Mouse (Mus musculus) embryonic fibroblast, embryonic 13.5 days (primary cell): ENCODE results near the gene Rpl12.

ENCODE experiments used
- CTCF ChIP-seq: IDR thresholded peaks from 2 replicates; pipeline ENCODE4 v1.5.1; 2011; ENCODE audit warnings: mild to moderate bottlenecking, control low read depth, low read length, moderate library complexity, borderline replicate concordance; ENCODE audit not compliant: insufficient read depth
- POLR2A ChIP-seq: IDR thresholded peaks from 2 replicates; pipeline ENCODE4 v1.6.1; 2011; ENCODE audit warnings: low read depth, mild to moderate bottlenecking, control low read depth, low read length, moderate library complexity

DNA sequence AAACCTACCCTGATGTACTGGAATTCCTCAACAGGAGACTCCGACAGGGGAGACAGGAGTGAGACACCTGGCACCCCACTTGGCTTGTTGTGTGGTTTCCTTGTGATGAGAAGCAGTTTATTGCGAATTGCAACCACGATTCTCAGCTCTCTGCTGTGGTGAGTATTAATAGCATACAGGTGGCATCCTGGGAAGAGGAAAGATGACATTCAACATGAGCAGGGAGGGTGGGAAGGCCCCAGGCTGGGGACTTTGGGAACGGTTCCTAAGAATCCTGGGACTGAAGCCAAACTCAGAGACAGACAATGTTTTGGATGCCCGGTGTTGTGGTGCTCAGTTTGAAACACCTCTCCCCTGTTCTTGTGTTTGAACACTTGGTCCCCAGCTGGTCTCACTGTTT is 43.7 kb downstream of the Rpl12 start:
- TF ChIP-seq CTCF, result no peak
- no peak for TF ChIP-seq POLR2A
